Mouse (Mus musculus): ENCODE results near the gene Slmap. TPM values are rescaled to one million over a fixed set of nuclear protein-coding genes. Genes with fewer than 3 reads are reported as not detected.
A peak's percentile ranks its signal among the peaks of the same experiment; 100 is the strongest.

Gene Slmap
- polyA plus RNA-seq, 1 experiment from 2014 or later = 28.9 TPM

GRCm38 (mm10) chr14:26379071-26379470 is 155.7 kb downstream of the Slmap start:
- ATAC-seq (ENCODE audit: low read depth) (no peak), DNase-seq (ENCODE audit: low spot score) (peak; percentile 10)
- Histone ChIP-seq H3K4me2 (ENCODE audit: low read depth, low read length) (no peak overlapping the region), H3K27me3 (replicated peaks; ENCODE audit: control insufficient read depth, insufficient read depth, low read length) (no peaks in the 10 kb centered on the region), H3K27ac (replicated peaks; ENCODE audit: low read depth, low read length) (no peak overlapping the region), H3K9ac (ENCODE audit: low read depth, low read length) (no peak overlapping the region), H3K9me3 (ENCODE audit: control insufficient read depth, low read length) (no peaks in the 10 kb centered on the region), H3K4me1 (ENCODE audit: control insufficient read depth, insufficient read depth, low read length) (no peaks in the 10 kb centered on the region), H3K4me3 (ENCODE audit: low read depth, low read length) (no peak overlapping the region), H3K36me3 (ENCODE audit: control insufficient read depth, insufficient read depth, low read length) (no peaks in the 10 kb centered on the region)
- WGBS = 28% methylated on average over 3 of the region's 3 CpGs

- Histone ChIP-seq H3K9me3 (ENCODE audit: control insufficient read depth, low read length) (no peaks in the 10 kb centered on the region), H3K36me3 (ENCODE audit: control insufficient read depth, insufficient read depth, low read length) (no peaks in the 10 kb centered on the region), H3K27ac (replicated peaks; ENCODE audit: low read depth, low read length) (no peak overlapping the region), H3K9ac (ENCODE audit: low read depth, low read length) (no peak overlapping the region), H3K4me2 (ENCODE audit: low read depth, low read length) (no peak overlapping the region), H3K27me3 (replicated peaks; ENCODE audit: control insufficient read depth, insufficient read depth, low read length) (no peaks in the 10 kb centered on the region), H3K4me3 (ENCODE audit: low read depth, low read length) (no peak overlapping the region), H3K4me1 (ENCODE audit: control insufficient read depth, insufficient read depth, low read length) (no peaks in the 10 kb centered on the region)
- WGBS = 7% methylated on average over 2 of the region's 2 CpGs
- ATAC-seq (ENCODE audit: low read depth) = no peak
- DNase-seq (ENCODE audit: low spot score) = peak; percentile 68
Measured at GRCm38 (mm10) chr14:26376652-26377051, 158.1 kb downstream of the Slmap start.

Other genes with a start within 250 kb of the Slmap start
- 27.8 and 28.5 TPM in 2 replicates for gene Dennd6a, start 38.9 kb upstream of the Slmap start, polyA plus RNA-seq (2014; fragmentation: Nextera tagmentation; extraction: Ambion mirVana)
- 692 and 697 TPM in 2 replicates for gene Arf4, start 103.1 kb upstream of the Slmap start, polyA plus RNA-seq (2014; fragmentation: Nextera tagmentation; extraction: Ambion mirVana)
- gene Pde12, start 135.0 kb upstream of the Slmap start, polyA plus RNA-seq (2014; fragmentation: Nextera tagmentation; extraction: Ambion mirVana) = 9.6 and 10.1 TPM in 2 replicates
- gene Dnah12, start 158.3 kb upstream of the Slmap start, polyA plus RNA-seq (2014; fragmentation: Nextera tagmentation; extraction: Ambion mirVana) = 0.22 and 0.61 TPM in 2 replicates